Mouse (Mus musculus) small intestine, adult 2 months (tissue): Measurements from ENCODE around the gene Snx29. TPM values are rescaled to one million over a fixed set of nuclear protein-coding genes. Genes with fewer than 3 reads are reported as not detected.
A peak's percentile ranks its signal among the peaks of the same experiment; 100 is the strongest.

ENCODE experiments used
- H3K27ac ChIP-seq: fragments of 200-500 bp; 2 replicates; pipeline ENCODE4 v1.5.1; 2012; ENCODE audit warnings: low read depth, low read length, control low read depth, inconsistent platforms; ENCODE audit not compliant: insufficient read depth
- H3K27me3 ChIP-seq: fragments of 200-500 bp; 2 replicates; pipeline ENCODE4 v1.6.1; 2012; ENCODE audit warnings: mild to moderate bottlenecking, moderate library complexity, low read length, inconsistent platforms; ENCODE audit not compliant: control insufficient read depth, insufficient read depth
- H3K36me3 ChIP-seq: fragments of 200-500 bp; 2 replicates; pipeline ENCODE4 v1.6.1; 2012; ENCODE audit warnings: mild to moderate bottlenecking, low read length, control low read depth, inconsistent platforms; ENCODE audit not compliant: control insufficient read depth, insufficient read depth
- H3K4me1 ChIP-seq: fragments of 200-500 bp; 2 replicates; pipeline ENCODE4 v1.6.1; 2012; ENCODE audit warnings: low read length, inconsistent platforms, mixed read lengths; ENCODE audit not compliant: control insufficient read depth, insufficient read depth, insufficient read length
- H3K4me3 ChIP-seq: fragments of 200-500 bp; 2 replicates; pipeline ENCODE4 v1.5.1; 2012; ENCODE audit warnings: low read depth, mild to moderate bottlenecking, control low read depth, inconsistent platforms, low read length, moderate library complexity
- CTCF ChIP-seq: fragments of 200-500 bp; IDR thresholded peaks from 2 replicates; pipeline ENCODE4 v1.5.1; 2012; ENCODE audit warnings: low read depth, mild to moderate bottlenecking, control low read depth, inconsistent platforms, low read length, moderate library complexity, mixed read lengths; ENCODE audit not compliant: insufficient replicate concordance, insufficient read length; ENCODE audit errors: extremely low read depth
- POLR2A ChIP-seq: fragments of 200-500 bp; IDR thresholded peaks from 2 replicates; pipeline ENCODE4 v1.6.1; 2012; ENCODE audit warnings: low read depth, mild to moderate bottlenecking, control low read depth, inconsistent platforms, low read length, moderate library complexity
- WGBS: fragments of 180-500 bp; shearing (Covaris S2); methylation state at CpG from one replicate; pipeline ENCODE4 v1.1.7; 2018; 5-methylcytosine and 5-hydroxymethylcytosine counted together
- polyA plus RNA-seq: library from polyadenylated mRNA; depleted of rRNA; stranded (reverse); fragments of >200 nt; gene quantifications from 2 replicates; pipeline ENCODE4 v1.2.3, GENCODE M21; 2012

The Snx29 gene
- polyA plus RNA-seq, 1 experiment: 6.0 TPM

- H3K4me3 ChIP-seq: no peak overlapping the region
- no peaks in the 10 kb centered on the region for H3K27me3 ChIP-seq
- WGBS: 84% methylated on average over 4 of the region's 4 CpGs
- TF ChIP-seq POLR2A: no peak
- TF ChIP-seq CTCF: no peak
- no peaks in the 10 kb centered on the region for H3K4me1 ChIP-seq
- H3K27ac ChIP-seq: no peak overlapping the region
- no peaks in the 10 kb centered on the region for H3K36me3 ChIP-seq
Observed at GRCm38 (mm10) chr16:11694386-11694785, 371.7 kb downstream of the Snx29 start.

GRCm38 (mm10) chr16:11696767-11697166 lies 374.1 kb downstream of the Snx29 start:
- Histone ChIP-seq H3K27me3 (no peaks in the 10 kb centered on the region), H3K27ac (no peak overlapping the region), H3K36me3 (no peaks in the 10 kb centered on the region), H3K4me3 (no peak overlapping the region), H3K4me1 (no peaks in the 10 kb centered on the region)
- TF ChIP-seq CTCF: no peak
- TF ChIP-seq POLR2A: no peak
- WGBS: 77% methylated on average over 3 of the region's 3 CpGs

- TF ChIP-seq POLR2A (no peak), CTCF (peak; percentile 49; the same call in 1 of the 2 replicates)
- no peaks in the 10 kb centered on the region for H3K36me3 ChIP-seq
- no peak overlapping the region for H3K27ac ChIP-seq
- H3K27me3 ChIP-seq: no peaks in the 10 kb centered on the region
- whole genome bisulfite sequencing: 69% methylated on average over 8 of the region's 8 CpGs
- H3K4me3 ChIP-seq: no peak overlapping the region
- H3K4me1 ChIP-seq: no peaks in the 10 kb centered on the region
Observed at GRCm38 (mm10) chr16:11697710-11698357, 375.1 kb downstream of the Snx29 start.

- no peaks in the 10 kb centered on the region for H3K4me1 ChIP-seq
- H3K27me3 ChIP-seq: no peaks in the 10 kb centered on the region
- no peak overlapping the region for H3K27ac ChIP-seq
- WGBS: 76% methylated on average over 1 of the region's 1 CpGs
- TF ChIP-seq CTCF: no peak
- no peak for TF ChIP-seq POLR2A
- no peaks in the 10 kb centered on the region for H3K36me3 ChIP-seq
- H3K4me3 ChIP-seq: no peak overlapping the region
Observed at GRCm38 (mm10) chr16:11701579-11701978, 378.9 kb downstream of the Snx29 start.

GRCm38 (mm10) chr16:11704096-11704495 lies 381.4 kb downstream of the Snx29 start:
- Histone ChIP-seq H3K4me3 (no peak overlapping the region), H3K4me1 (no peaks in the 10 kb centered on the region), H3K27me3 (no peaks in the 10 kb centered on the region), H3K36me3 (no peaks in the 10 kb centered on the region), H3K27ac (no peak overlapping the region)
- 63% methylated on average over 5 of the region's 5 CpGs for WGBS
- TF ChIP-seq CTCF: no peak
- TF ChIP-seq POLR2A: no peak

- Histone ChIP-seq H3K27ac (no peak overlapping the region), H3K4me1 (no peaks in the 10 kb centered on the region), H3K4me3 (no peak overlapping the region), H3K27me3 (no peaks in the 10 kb centered on the region), H3K36me3 (no peaks in the 10 kb centered on the region)
- TF ChIP-seq CTCF (no peak), POLR2A (no peak)
- WGBS: 66% methylated on average over 4 of the region's 4 CpGs
Observed at GRCm38 (mm10) chr16:11705456-11705855, 382.7 kb downstream of the Snx29 start.

GRCm38 (mm10) chr16:11708097-11708496 lies 385.4 kb downstream of the Snx29 start:
- Histone ChIP-seq H3K4me1 (no peaks in the 10 kb centered on the region), H3K27ac (no peak overlapping the region), H3K27me3 (no peaks in the 10 kb centered on the region), H3K4me3 (no peak overlapping the region), H3K36me3 (no peaks in the 10 kb centered on the region)
- 96% methylated on average over 2 of the region's 2 CpGs for WGBS
- TF ChIP-seq CTCF: no peak
- no peak for TF ChIP-seq POLR2A
